Mouse (Mus musculus) neural tube, embryonic 10.5 days (tissue): ENCODE results near the gene Aldh5a1.
A peak's percentile ranks its signal among the peaks of the same experiment; 100 is the strongest.
"Not testable (repeated sequence)": the region's sequence is repeated elsewhere in the genome, so short reads cannot be mapped to it uniquely, and the experiment has no call there.

Experiments
- DNase-seq: peaks from one replicate; pipeline ENCODE4 v3.0.0-alpha.2; 2017; ENCODE audit warnings: low spot score; ENCODE audit errors: extremely low spot score

Gene Aldh5a1

DNA sequence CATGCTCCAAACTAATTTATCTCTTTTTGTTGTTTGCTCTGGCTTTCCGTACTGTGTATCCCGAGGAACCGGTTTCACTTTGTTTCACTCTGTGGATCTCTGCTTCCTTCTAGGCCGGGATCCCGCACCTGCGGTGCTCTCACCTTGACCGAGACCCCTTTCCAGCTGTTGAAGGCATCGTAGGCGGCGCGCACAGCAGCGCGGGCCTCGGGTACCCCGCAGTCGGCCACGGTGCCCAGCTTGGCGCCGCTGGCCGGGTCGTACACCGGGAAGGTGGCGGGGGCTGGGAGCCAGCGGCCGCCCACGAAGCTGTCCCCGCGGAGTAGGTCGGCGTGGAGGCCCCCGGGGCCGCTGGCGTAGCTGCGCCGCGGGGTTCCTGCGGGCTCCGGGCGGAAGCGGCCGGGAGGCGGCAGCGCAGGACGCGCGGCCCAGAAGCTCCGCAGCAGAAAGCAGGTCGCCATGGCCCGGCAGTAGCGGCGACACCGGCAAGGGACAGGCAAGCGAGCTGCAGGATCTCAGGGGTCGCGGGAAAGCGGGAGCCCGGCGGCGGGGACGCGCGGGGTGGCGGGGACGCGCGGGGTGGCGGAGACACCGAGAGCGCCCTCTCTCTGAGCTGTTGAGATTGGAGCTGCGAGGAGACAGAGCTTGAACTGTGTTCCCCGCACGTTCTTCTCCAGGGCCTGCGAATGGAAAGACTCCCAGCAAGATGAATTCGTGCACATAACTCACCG, at the start of gene Aldh5a1:
TSS of gene Aldh5a1 (minus strand) at position 554 of the 731 bp plus-strand sequence.
- peak; percentile 82 for DNase-seq

DNA sequence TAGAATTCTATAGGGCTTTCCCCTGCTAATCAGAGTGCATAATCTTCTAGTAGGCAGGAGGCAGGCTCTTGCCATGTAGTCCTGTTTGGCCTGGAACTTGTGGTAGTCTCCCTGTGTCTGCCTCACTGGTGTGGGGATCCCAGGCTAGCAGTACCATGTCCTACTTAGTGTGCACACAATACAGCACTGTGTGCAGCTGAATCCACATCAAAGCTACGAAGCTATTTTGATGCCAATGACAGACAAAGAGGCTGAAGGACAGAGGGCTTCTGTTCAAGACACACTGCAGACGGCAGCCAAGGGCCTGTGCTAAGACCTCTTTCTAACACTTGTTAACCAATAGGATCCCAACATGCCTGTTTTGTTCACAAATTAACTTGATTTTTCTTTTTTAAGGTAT, 48.0 kb upstream of the Aldh5a1 start:
- DNase-seq: no peak

DNA sequence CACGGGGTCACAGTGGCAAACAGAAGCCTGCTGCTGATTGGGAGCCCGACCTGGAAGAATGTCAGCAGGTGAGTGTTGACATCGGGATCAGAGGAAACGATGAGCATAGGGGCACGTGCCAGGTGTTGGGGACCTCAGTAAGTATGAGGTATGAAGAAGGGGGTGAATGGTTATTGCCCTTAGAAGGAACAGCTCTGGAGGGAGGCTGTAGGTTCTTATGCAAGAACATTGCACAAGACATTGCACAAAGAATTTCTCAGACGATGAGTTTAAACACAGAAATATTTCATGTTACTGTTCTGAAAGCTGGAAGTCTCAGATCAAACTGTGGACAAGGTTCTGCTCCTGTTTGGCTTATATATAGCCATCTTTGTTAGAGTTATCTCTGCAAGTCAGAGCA, 43.6 kb upstream of the Aldh5a1 start:
- no peak for DNase-seq

DNA sequence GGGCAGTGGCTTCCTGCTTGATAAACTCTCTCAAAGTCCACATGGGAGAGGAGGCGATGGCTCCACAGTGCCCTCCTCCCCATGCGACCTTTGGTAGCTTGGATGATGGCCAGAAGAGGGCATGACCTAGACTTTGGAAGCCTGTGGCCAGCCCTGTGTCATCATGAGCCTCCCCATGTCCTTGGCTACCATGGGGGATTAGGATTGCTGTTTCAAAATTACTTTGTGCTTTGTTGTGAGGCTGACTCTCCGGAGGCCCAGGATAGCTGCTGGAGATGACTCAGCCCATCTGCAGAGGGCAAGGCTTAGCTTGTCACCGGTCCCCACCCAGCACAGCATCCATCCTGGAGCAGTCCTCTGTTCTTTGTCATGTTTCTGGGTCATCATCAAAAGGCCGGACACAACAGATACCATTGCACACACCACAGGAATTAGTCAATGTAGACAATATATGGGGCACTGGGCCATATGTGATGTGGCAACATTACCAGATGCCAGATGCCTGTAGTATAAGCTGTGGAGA, 40.4 kb upstream of the Aldh5a1 start:
- DNase-seq: no peak

DNA sequence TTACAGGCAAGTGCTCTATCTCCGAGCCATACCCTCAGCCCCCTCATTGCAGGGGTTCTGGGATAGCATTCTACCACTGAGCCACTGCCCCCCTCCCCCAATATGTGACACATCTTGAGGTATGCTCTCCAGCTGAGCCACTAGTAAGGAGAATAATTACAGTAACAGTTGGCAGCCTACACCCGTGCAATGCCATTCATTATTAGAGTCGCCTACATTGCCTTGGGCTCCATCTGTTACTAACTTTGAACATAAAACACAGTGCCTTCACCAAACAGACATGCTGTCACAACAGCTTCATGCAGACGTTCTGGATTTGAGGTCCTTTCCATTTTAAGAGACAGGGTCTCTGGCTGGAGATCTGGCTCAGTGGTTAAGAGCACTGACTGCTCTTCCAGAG, 38.9 kb upstream of the Aldh5a1 start:
- DNase-seq: no peak

DNA sequence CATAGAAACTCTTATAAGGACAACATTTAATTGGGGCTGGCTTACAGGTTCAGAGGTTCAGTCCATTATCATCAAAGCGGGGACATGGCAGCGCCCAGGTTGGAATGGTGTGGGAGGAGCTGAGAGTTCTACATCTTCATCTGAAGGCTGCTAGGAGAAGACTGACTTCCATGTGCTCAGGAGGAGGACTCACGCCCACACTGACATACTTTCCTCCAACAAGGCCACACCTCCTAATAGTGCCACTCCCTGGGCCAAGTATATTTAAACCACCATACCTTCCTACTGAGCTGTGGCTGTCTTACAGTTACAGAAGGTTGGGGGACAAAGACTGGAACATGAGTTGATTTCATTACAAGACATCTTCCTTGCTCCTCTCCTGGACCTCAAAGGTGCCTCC, 34.3 kb upstream of the Aldh5a1 start:
- DNase-seq: not testable (repeated sequence)

DNA sequence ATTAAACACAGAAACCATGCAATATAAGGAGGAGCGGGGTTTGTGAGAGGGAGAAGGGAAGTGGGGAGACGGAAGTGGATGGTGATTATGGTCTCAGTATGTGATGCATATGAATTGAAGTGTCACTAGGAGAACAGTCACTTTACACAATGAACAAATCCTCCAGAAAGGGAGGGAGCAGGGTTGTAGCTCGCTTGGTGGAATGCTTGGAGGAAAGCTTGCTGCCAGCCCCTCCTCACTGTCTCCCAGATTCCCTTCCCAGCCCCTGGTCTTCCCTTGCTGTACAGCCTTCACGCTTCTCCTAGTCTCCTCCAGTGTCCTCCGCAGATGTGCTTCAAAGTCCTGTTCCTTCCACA, 28.4 kb upstream of the Aldh5a1 start:
- DNase-seq: no peak

DNA sequence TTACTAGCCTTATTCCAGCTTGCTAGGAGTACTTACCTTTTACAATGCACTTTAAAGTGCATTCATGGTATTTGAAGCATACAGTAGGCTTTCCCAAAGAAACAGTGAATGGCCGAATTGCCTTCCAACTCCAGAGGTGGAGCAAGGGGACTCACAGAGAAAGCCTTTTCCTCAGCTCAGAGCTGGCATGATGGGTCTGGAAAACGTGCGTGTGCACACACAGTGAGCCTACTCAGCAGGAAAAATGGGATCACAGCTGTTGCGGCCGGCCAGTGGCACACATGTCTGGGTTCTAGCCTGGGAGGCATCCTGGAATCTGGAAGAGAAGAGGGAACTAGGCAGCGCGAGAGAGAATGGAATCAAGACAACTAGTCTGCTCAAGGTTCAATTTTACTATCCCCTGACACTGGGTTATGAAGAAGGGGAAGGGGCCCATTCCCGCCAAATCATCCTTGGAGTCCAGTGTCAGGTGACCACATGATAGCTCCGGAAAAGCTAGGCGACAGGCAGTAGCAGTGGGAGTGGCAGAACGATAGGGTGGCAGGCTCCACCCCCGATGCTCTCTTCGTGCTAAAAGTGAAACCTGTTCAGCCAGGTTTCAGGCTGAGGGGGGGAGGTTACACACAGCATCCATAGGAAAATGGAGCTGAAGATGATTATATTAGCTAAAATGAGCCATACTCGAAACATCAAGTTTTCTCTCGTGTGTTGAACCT, 27.8 kb upstream of the Aldh5a1 start:
- no peak for DNase-seq

DNA sequence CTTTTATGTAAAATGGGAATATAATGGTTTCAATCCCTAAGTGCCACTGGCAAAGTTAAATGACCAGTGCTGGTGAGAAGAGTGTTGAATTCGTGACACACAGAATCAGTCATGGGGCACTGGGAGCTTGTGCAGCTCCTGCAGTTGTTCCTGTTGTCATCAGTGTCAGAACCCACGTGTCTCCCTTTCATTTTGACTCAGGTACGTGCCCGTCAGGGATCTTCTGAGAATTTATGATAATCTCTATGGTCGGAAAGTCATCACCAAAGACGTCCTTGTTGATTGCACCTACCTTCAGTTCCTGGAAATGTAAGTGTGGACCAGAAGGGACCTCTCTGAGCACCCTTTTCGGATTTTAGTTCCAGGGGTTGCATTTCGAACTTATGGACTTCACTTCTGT, 24.7 kb upstream of the Aldh5a1 start:
- no peak for DNase-seq

DNA sequence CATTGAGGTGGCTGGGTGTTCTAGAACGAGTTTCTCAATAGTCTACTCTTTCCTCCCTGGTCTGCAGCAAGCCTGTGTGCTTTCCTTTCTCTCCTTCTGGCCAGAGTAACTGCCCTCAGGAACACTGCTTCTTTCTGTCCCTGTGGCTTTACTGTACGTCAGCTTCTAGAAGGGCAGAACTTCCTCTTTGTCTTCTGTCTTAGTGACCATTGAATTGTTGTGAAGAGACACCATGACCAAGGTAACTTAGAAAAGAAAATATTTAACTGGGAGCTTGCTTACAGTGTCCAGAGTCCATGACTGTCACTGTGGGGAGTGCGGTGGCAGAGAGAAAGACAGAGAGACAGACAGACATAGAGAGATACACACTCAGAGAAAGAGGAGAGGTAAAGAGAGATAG, 22.6 kb upstream of the Aldh5a1 start:
- DNase-seq: no peak

DNA sequence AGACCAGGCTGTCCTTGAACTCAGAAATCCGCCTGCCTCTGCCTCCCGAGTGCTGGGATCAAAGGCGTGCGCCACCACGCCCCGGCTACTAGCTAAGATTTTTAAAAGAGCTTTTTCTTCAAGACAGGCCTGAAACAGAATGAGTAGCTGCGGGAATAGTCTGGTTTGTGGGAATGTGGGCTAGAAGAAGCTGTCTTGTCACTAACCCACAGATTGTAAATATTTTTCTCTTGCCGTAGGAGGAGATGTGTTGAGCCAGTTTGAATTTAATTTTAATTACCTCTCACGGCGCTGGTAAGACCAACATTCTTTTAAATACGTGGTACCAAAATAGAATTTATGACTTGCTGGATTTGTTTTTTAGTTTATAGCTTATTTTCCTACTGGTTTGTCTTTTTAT, 21.2 kb upstream of the Aldh5a1 start:
- DNase-seq: no peak

DNA sequence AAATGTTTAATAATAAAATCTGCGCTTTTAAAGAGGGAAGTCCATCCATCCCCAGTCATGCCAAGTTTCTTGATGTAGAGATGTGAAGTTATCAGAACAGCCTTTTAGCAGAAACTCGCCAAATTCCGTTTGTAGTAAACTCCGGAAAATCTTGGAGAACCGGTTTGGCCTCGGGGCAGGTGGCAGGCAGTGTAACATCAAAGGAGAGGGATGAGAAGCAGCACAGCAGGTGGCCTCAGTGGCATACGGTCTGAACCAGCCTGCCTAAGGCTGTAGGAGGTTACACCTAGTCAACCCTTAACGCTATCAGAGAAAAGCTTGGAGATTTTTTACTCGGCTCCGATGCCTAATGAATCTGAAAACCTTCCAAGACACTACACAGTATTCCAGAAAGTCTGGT, 18.0 kb upstream of the Aldh5a1 start:
- DNase-seq: no peak

DNA sequence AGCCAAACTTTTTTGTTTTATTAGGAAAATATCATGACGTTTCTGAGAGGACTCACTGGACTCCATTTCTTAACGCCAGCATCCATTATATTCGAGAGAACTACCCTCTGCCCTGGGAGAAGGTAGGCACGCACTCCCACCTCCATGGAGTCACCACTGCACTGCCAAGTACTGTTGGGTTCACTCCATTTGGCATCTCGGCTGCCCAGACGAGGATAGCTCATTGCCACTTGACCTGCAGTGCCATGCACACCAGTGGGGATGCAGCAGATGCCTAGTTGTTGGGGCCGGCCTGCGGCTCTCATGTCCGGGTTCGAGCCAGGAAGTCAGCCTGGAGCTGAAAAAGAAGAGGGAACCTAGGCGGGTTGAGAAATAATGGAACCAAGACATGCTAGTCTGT, 17.6 kb upstream of the Aldh5a1 start:
- DNase-seq: no peak

DNA sequence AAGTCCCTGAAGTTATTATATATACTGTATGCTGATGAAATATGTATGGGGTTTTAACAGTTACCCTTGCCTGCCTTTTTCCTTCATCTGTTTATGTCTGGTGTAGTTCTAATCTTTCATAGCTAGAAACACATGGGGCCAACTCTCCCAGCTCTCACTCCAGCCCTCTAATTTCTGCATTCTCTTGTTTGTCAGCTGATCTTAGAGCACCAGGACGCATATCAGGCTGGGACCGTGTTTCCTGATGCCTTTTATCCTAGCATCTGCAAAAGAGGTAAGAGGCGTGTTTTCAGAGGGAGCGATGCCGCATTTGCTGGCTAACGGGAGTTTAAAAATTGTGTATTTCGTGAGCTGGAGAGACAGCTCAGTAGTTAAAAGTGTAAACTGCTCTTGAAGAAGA, 15.2 kb upstream of the Aldh5a1 start:
- DNase-seq: no peak

DNA sequence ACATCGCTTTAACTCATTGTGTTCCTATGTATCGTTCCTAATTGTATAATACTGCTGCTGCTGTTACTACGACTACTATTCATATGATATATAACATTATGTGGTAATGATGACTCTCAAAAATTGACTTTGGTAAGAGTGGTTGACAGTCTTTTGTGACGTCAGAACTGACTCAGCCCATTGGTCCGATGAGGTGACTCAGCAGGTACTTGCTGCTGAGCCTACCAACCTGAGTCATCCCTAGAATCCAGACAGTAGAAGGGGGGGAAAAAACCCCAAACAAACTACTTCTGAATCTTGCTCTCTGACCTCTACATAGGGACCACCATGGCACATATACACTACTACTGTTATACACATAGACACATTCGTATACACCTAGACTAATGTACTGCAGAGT, 11.4 kb upstream of the Aldh5a1 start:
- no peak for DNase-seq

DNA sequence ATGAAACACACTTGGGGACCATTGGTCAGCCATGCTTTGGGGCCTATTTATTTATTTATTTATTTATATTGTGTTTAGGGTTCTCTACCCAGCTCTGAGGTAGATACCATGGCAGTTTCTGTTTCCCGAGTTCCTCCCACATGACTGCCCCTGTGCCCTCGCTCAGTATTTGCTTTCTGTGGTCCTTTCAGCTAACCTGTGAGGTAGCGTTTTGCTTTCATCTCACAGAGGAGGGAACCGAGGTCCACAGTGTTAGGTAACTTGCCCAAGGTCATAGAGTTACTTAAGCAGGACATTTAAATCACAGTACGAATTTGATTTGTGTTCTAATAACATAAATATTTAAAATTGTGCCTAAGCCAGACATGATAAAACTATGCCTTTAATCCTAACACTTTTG, 9.7 kb upstream of the Aldh5a1 start:
- no peak for DNase-seq

DNA sequence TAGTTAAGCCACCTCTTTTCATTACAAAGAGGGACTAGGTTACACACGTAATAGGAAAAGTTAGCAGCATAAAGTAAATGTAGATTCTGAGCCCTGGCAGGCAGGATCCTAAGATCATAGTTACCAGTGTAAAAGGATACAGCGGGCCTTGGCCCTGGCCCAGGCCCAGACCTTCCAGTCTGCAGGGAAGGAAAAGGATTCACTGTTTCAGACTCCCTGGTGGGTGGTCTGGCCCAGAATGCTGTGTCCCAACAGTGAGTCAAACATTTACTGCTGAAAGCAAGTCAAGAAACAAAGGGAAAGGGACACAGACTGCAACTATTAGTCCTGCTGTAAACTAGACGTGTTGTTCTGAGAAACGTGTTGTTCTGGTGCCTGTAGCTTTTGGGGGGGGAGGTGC, 8.1 kb upstream of the Aldh5a1 start:
- DNase-seq: no peak

DNA sequence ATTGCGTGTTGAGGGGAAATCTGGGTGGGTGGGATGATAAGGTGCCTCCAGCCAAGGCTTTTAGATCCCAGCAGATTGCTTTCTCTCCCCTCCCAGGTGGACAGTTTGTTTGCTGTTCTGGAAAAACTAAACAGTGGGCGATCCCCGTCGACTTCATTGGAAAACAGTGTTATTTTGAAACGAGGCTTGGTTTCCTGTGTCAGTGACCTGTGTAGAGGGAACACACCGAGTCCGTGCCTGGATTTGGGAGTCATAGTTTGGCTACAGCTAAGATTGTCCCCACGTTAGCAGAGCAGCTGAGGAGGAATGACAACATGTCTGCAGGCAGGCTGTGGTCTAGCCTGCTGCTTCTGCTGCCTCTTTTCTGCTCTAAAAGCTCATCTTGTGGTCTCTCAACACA, 5.8 kb upstream of the Aldh5a1 start:
- no peak for DNase-seq

DNA sequence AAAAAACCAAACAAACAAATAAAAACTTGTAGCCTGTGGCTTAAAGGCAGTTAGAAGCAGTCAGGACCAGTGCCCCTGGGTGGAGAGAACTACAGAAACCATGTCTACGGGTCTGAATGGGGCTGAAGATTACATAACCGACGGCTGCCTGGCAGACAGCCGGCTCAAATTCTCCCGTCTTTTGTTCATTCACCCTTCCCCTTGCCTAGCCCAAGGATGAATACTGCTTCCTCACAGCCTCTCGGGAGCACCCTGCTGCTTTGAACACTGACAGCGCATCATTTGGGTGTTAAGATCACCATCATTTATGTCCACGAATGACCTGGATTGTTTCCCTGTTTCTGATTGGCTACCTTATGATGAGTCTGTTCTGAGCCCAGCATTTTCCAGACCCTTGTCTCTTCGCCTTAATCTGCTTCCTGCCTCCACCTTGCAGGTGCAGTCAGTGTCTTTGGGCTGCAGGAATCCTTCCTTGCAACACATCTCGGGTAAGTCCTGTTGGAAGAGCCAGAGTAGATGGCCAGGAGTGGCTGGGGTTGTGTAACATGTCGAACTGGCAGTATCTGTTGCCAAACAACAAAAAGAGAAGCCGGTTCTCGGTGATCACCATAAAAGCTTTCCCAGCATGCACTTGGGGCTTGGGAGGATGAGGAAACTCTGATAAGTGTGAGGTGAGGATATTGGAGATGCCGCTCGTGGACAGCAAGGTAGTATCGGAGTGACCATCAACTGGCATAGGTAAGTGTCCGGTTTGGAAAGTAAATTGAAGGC, 5.2 kb upstream of the Aldh5a1 start, which contains the start of gene Gpld1:
TSS of gene Gpld1 (plus strand) at position 641 of the 771 bp plus-strand sequence.
- no peak for DNase-seq

DNA sequence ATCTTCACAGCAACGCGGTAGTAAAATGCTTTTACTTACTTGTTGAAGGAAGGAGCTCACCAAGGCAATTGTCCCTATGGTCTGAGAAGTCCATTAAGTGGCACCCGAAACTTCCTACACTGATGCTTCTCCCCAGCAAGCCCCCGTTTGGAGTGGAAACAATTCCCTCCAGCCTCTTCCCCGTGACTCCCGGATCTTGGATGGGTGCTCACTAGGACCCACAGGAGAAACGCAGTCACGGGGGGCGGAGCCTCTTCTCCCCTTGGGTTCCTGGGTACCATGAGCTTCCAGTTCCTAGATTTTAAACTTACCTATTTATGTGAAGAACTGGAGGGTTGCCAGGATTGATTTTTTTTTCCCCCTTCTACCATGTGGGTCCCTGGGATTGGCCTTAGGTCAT, 2.0 kb upstream of the Aldh5a1 start:
- no peak for DNase-seq

DNA sequence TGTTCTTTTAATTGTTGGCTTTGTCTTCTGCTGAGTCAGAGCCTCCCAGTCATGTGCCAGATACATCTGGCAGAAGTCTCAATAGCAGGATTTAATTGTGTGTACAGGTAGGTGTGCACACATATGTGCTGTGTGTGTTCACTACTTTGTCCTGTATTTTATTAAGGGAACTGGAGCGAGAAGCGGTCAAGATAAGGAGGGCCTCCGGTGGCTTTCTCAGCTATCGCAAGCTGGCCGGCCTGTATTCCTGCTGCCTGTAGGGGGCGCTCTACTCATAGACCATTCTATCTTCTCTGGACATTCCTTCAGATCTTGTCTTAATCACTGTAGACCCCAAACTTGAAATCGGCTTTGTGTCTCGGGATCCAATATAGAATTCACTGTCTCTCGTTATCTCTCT, 1.2 kb upstream of the Aldh5a1 start:
- DNase-seq: peak; percentile 72

DNA sequence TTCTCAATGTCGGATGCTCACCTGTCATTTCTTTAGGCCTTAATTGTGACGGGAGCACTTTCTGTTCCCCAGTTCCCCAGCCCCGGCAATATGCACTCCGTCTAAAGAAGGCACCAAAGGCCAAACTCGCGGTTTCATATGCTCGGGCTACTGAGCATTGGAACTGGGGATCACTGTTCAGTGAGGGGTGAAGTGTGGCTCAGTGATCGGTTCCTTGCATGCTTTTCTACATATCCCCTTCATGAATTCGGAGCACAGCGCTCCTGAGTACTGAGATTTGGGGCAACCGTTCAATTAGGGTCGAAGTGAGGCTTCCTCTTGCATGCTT, 342 bp upstream of the Aldh5a1 start:
- DNase-seq: no peak
